Mouse (Mus musculus) stomach, embryonic 15.5 days (tissue): Measurements from ENCODE around the gene Ap3m1. TPM values are rescaled to one million over a fixed set of nuclear protein-coding genes. Genes with fewer than 3 reads are reported as not detected.
"Not testable (repeated sequence)": the region's sequence is repeated elsewhere in the genome, so short reads cannot be mapped to it uniquely, and the experiment has no call there.

Experiments
- ATAC-seq: fragments of 200-750 bp; cut with Nextera tagmentation; 2 replicates; pipeline ENCODE4 v1.8.0; 2017; ENCODE audit warnings: low read depth, moderate number of reproducible peaks, moderate TSS enrichment; ENCODE audit not compliant: insufficient read depth, low FRiP score
- H3K27ac ChIP-seq: fragments of 300-500 bp; sonication (generic); 2 replicates; pipeline ENCODE4 v1.5.1; 2015; ENCODE audit warnings: mild to moderate bottlenecking, inconsistent platforms
- H3K27me3 ChIP-seq: fragments of 300-500 bp; sonication (generic); replicated peaks from 2 replicates; pipeline ENCODE4 v1.6.1; 2015; ENCODE audit warnings: inconsistent platforms
- H3K36me3 ChIP-seq: fragments of 300-500 bp; sonication (generic); 2 replicates; pipeline ENCODE4 v1.6.1; 2015; ENCODE audit warnings: inconsistent platforms
- H3K4me1 ChIP-seq: fragments of 300-500 bp; sonication (generic); 2 replicates; pipeline ENCODE4 v1.6.1; 2015; ENCODE audit warnings: inconsistent platforms
- H3K4me2 ChIP-seq: fragments of 300-500 bp; sonication (generic); 2 replicates; pipeline ENCODE4 v1.6.1; 2015; ENCODE audit warnings: mild to moderate bottlenecking, inconsistent platforms
- H3K4me3 ChIP-seq: fragments of 300-500 bp; sonication (generic); replicated peaks from 2 replicates; pipeline ENCODE4 v1.5.1; 2015; ENCODE audit warnings: inconsistent platforms
- H3K9ac ChIP-seq: fragments of 300-500 bp; sonication (generic); 2 replicates; pipeline ENCODE4 v1.6.1; 2015; ENCODE audit warnings: inconsistent platforms
- H3K9me3 ChIP-seq: fragments of 300-500 bp; sonication (generic); 2 replicates; pipeline ENCODE4 v1.6.1; 2016; ENCODE audit warnings: inconsistent platforms
- WGBS: fragments of 180-500 bp; shearing (Covaris S2); methylation state at CpG from one replicate; pipeline ENCODE4 v1.1.7; 2015; 5-methylcytosine and 5-hydroxymethylcytosine counted together
- polyA plus RNA-seq: library from polyadenylated mRNA; unstranded; fragments of >200 nt; fragmentation: Nextera tagmentation; extraction: Ambion mirVana; gene quantifications from 2 replicates; pipeline ENCODE4 v1.2.1, GENCODE M21; 2015

Gene Ap3m1
- polyA plus RNA-seq, result 60.2 and 63.8 TPM in 2 replicates

- H3K4me1 ChIP-seq, result 0 out of 2 replicates have a peak, but pooled peaks cover 4% of the 10 kb centered on the region
- no peaks in the 10 kb centered on the region for H3K9me3 ChIP-seq
- peak within 1 kb of the TSS; percentile 73 for H3K9ac ChIP-seq
- WGBS, result under 1% methylated on average over 44 of the region's 48 CpGs
- H3K27me3 ChIP-seq, result no peaks in the 10 kb centered on the region
- peak; percentile 98 for ATAC-seq
- peak within 1 kb of the TSS; percentile 87 for H3K4me3 ChIP-seq
- no peaks in the 10 kb centered on the region for H3K36me3 ChIP-seq
- peak within 1 kb of the TSS; percentile 95 for H3K4me2 ChIP-seq
- H3K27ac ChIP-seq, result peak within 1 kb of the TSS; percentile 94
Measured at GRCm38 (mm10) chr14:21052112-21052780, at the start of gene Ap3m1, which contains the start of gene Adk. Ap3m1 (minus strand) TSS chr14:21052508. Adk (plus strand) TSS chr14:21052574.

GRCm38 (mm10) chr14:21101562-21101961, 49.3 kb upstream of the Ap3m1 start:
- no peak for ATAC-seq
- Histone ChIP-seq H3K4me1 (peaks cover 6% of the 10 kb centered on the region; the same call in 1 of the 2 replicates), H3K36me3 (no peaks in the 10 kb centered on the region), H3K27me3 (no peaks in the 10 kb centered on the region), H3K9ac (no peak overlapping the region), H3K27ac (peak overlapping the region; percentile 52; the same call in 1 of the 2 replicates), H3K4me2 (no peak overlapping the region), H3K9me3 (no peaks in the 10 kb centered on the region), H3K4me3 (no peak overlapping the region)
- WGBS, result 33% methylated on average over 7 of the region's 7 CpGs

DNA sequence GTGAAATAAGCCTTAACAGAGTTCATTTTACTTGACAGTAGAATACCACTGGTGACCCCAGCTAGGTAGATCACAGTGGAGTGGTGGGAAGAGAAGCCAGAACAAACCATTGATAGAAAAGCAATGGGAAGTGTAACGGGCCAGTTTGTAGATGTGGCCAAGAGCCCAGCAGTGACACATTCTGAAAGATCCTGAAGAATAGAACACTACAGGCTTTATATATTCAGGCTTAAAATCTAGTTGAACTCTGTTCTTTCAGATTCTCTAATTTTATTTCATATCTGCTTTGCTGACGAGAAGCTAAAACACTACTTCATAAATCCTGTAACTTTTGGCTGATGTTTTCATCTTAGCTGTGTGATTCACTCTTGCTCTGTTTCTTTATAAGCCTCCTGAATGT, 48.6 kb upstream of the Ap3m1 start:
- H3K27ac ChIP-seq, result no peak overlapping the region
- H3K36me3 ChIP-seq, result no peaks in the 10 kb centered on the region
- H3K9ac ChIP-seq, result no peak overlapping the region
- no peaks in the 10 kb centered on the region for H3K9me3 ChIP-seq
- no peaks in the 10 kb centered on the region for H3K27me3 ChIP-seq
- no peak overlapping the region for H3K4me3 ChIP-seq
- WGBS, result 49% methylated on average over 2 of the region's 2 CpGs
- ATAC-seq, result no peak
- H3K4me2 ChIP-seq, result no peak overlapping the region
- H3K4me1 ChIP-seq, result peaks cover 6% of the 10 kb centered on the region; the same call in 1 of the 2 replicates

GRCm38 (mm10) chr14:21099371-21099770, 47.1 kb upstream of the Ap3m1 start:
- 65% methylated on average over 7 of the region's 7 CpGs for WGBS
- no peak for ATAC-seq
- H3K27ac ChIP-seq, result no peak overlapping the region
- no peak overlapping the region for H3K9ac ChIP-seq
- no peaks in the 10 kb centered on the region for H3K27me3 ChIP-seq
- H3K4me2 ChIP-seq, result no peak overlapping the region
- H3K36me3 ChIP-seq, result no peaks in the 10 kb centered on the region
- no peaks in the 10 kb centered on the region for H3K9me3 ChIP-seq
- H3K4me3 ChIP-seq, result no peak overlapping the region
- peaks cover 6% of the 10 kb centered on the region; the same call in 1 of the 2 replicates for H3K4me1 ChIP-seq

- no peaks in the 10 kb centered on the region for H3K9me3 ChIP-seq
- peaks cover 4% of the 10 kb centered on the region; the same call in 1 of the 2 replicates for H3K4me1 ChIP-seq
- 68% methylated on average over 4 of the region's 4 CpGs for WGBS
- peak; percentile 89 for ATAC-seq
- H3K9ac ChIP-seq, result no peak overlapping the region
- H3K4me2 ChIP-seq, result no peak overlapping the region; the same call in 1 of the 2 replicates
- H3K27ac ChIP-seq, result peak overlapping the region; percentile 45; the same call in 1 of the 2 replicates
- H3K36me3 ChIP-seq, result peaks cover 3% of the 10 kb centered on the region; the same call in 1 of the 2 replicates
- no peak overlapping the region for H3K4me3 ChIP-seq
- H3K27me3 ChIP-seq, result no peaks in the 10 kb centered on the region
Measured at GRCm38 (mm10) chr14:21096689-21097088, 44.4 kb upstream of the Ap3m1 start.

- no peak overlapping the region; the same call in 1 of the 2 replicates for H3K4me2 ChIP-seq
- H3K4me3 ChIP-seq, result no peak overlapping the region
- no peaks in the 10 kb centered on the region for H3K9me3 ChIP-seq
- H3K4me1 ChIP-seq, result no peaks in the 10 kb centered on the region
- no peak overlapping the region for H3K9ac ChIP-seq
- peak overlapping the region; percentile 45; the same call in 1 of the 2 replicates for H3K27ac ChIP-seq
- peaks cover 3% of the 10 kb centered on the region; the same call in 1 of the 2 replicates for H3K36me3 ChIP-seq
- no peaks in the 10 kb centered on the region for H3K27me3 ChIP-seq
- ATAC-seq, result no peak; the same call in 1 of the 2 replicates
Measured at GRCm38 (mm10) chr14:21096279-21096678, 44.0 kb upstream of the Ap3m1 start.

GRCm38 (mm10) chr14:21094161-21094560, 41.9 kb upstream of the Ap3m1 start:
- not testable (repeated sequence) for H3K9me3 ChIP-seq, H3K9ac ChIP-seq, H3K27me3 ChIP-seq, H3K4me2 ChIP-seq, H3K36me3 ChIP-seq, H3K4me1 ChIP-seq, ATAC-seq, H3K4me3 ChIP-seq, H3K27ac ChIP-seq

- Histone ChIP-seq H3K9ac (no peak overlapping the region), H3K4me2 (no peak overlapping the region), H3K9me3 (no peaks in the 10 kb centered on the region), H3K36me3 (peaks cover 3% of the 10 kb centered on the region; the same call in 1 of the 2 replicates), H3K27ac (no peak overlapping the region), H3K4me1 (peaks cover 14% of the 10 kb centered on the region), H3K4me3 (no peak overlapping the region), H3K27me3 (no peaks in the 10 kb centered on the region)
- no peak for ATAC-seq
- WGBS, result 86% methylated on average over 3 of the region's 3 CpGs
Measured at GRCm38 (mm10) chr14:21090930-21091486, 38.7 kb upstream of the Ap3m1 start.

DNA sequence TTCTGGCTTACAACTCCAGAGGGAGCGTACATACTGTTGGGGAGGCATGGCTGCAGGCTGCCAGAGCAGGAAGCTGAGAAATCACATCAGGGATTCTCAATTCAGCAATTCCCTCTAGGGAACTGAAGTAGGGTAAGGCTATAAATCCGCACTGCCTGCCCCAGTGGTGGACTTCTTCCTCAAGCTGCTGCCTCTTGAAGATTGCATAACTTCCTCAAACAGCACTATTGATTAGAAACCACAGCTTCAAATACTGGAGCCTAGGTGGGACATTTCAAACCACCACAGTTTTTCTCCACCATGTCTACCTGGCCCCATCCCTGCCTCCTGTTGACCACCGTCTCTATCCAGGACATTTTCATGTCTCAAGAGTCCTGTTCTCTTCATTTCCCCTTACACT, 38.1 kb upstream of the Ap3m1 start:
- Histone ChIP-seq H3K4me2 (no peak overlapping the region), H3K4me3 (no peak overlapping the region), H3K36me3 (peaks cover 3% of the 10 kb centered on the region; the same call in 1 of the 2 replicates), H3K9me3 (no peaks in the 10 kb centered on the region), H3K27me3 (no peaks in the 10 kb centered on the region), H3K9ac (no peak overlapping the region), H3K27ac (no peak overlapping the region), H3K4me1 (peaks cover 14% of the 10 kb centered on the region)
- WGBS, result 79% methylated on average over 3 of the region's 3 CpGs
- no peak for ATAC-seq

GRCm38 (mm10) chr14:21088731-21089130, 36.4 kb upstream of the Ap3m1 start:
- Histone ChIP-seq H3K9ac (no peak overlapping the region), H3K27me3 (no peaks in the 10 kb centered on the region), H3K9me3 (no peaks in the 10 kb centered on the region), H3K4me3 (no peak overlapping the region), H3K4me2 (no peak overlapping the region), H3K36me3 (peaks cover 3% of the 10 kb centered on the region; the same call in 1 of the 2 replicates), H3K27ac (no peak overlapping the region), H3K4me1 (peaks cover 14% of the 10 kb centered on the region)
- no peak for ATAC-seq
- WGBS, result 52% methylated on average over 3 of the region's 3 CpGs

GRCm38 (mm10) chr14:21087390-21088060, 35.2 kb upstream of the Ap3m1 start:
- Histone ChIP-seq H3K27me3 (no peaks in the 10 kb centered on the region), H3K4me3 (no peak overlapping the region), H3K4me2 (0 out of 2 replicates have a peak overlapping the region, but pooled peaks have one; percentile 4), H3K9me3 (no peaks in the 10 kb centered on the region), H3K27ac (peak overlapping the region; percentile 65), H3K9ac (no peak overlapping the region), H3K36me3 (no peaks in the 10 kb centered on the region), H3K4me1 (peaks cover 14% of the 10 kb centered on the region)
- no peak for ATAC-seq
- WGBS, result 42% methylated on average over 4 of the region's 4 CpGs
